Mouse (Mus musculus) ovary, adult 18-20 months (tissue): ENCODE measurements at regions not wholly inside any gene's neighbourhood (a gene's known extent, or its start where the extent isn't known, plus 50 kb on each side); places are given as distances from the start of the nearest gene placed in this dataset.

Experiments
- DNase-seq: peaks from one replicate; pipeline ENCODE4 v3.0.0; 2022; ENCODE audit warnings: low spot score, mixed read lengths

- no peak for DNase-seq
Measured at GRCm38 (mm10) chr4:148384251-148385230, 60.0 kb downstream of the Ubiad1 start.

GRCm38 (mm10) chr4:148380562-148380961, 64.0 kb downstream of the Ubiad1 start:
- DNase-seq = no peak

DNA sequence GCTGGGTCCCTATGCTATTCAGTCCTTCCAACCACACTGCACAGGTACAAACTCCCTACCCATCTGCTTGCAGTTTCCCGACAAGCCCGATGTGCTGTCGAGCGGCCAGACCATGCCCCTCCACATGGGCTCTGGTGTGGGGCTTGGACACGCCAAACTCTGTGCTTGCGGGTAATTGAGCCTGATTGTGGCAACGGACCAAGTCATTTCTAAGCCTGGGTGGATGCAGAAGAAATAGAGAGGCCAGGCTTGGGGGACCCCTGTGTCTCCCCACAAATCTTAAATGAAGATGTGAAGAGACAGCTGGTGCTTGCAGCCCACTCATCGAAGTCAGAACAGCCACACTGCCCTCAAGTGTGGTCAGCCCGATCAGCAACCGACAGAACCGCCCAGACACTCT, 66.1 kb downstream of the Ubiad1 start:
- no peak for DNase-seq

GRCm38 (mm10) chr4:148377368-148377767, 67.2 kb downstream of the Ubiad1 start:
- no peak for DNase-seq

GRCm38 (mm10) chr4:148376439-148376838, 68.1 kb downstream of the Ubiad1 start:
- peak; percentile 50 for DNase-seq

- no peak for DNase-seq
Measured at GRCm38 (mm10) chr4:148371489-148371888, 73.1 kb downstream of the Ubiad1 start.

DNA sequence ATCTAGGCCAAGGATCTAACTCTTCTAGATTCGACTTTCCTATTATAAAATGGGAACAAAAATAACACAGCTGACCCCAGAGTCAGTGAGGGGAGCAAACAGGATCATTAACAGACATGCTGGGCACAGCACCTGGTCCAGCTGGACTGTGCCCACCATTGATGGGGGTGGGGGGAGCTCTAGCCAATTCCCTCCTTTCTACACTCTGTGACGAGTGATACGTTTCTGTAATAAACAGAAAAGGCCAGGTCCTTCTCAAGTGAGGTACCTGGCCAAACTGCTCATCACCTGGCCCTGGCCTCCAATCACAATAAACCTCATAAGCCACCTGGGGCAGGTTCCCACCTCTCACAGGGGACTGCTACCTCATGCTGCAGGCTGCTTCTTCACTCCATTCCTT, 76.9 kb downstream of the Ubiad1 start:
- no peak for DNase-seq

GRCm38 (mm10) chr4:148365804-148366203, 78.0 kb upstream of the Disp3 start:
- no peak for DNase-seq

GRCm38 (mm10) chr4:148363366-148364121, 75.8 kb upstream of the Disp3 start:
- DNase-seq = no peak

DNA sequence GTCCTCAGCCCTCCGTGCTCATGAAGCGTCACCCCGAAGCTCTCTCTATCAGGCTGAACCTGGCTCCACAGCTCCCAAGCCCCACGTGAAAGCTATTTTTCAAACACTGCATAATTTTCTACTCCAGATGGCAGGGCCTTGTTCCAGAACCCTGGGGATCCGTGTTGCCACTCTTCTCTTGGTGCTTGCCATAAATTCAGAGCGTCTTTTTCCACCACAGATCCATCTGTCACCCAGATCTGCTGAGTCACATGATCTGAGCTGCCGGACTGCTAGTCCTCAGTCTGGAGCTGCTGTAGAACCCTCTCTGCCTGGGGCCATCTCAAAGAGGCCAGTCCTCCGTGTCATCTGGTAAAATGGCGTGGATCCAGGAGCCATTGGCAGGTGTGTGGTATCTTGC, 73.2 kb upstream of the Disp3 start:
- DNase-seq = no peak

- DNase-seq = no peak
Measured at GRCm38 (mm10) chr4:148358336-148358735, 70.6 kb upstream of the Disp3 start.

GRCm38 (mm10) chr4:148357221-148357621, 69.5 kb upstream of the Disp3 start:
- DNase-seq = no peak

GRCm38 (mm10) chr4:148356654-148357053, 68.9 kb upstream of the Disp3 start:
- no peak for DNase-seq

GRCm38 (mm10) chr4:148353969-148354368, 66.2 kb upstream of the Disp3 start:
- no peak for DNase-seq

DNA sequence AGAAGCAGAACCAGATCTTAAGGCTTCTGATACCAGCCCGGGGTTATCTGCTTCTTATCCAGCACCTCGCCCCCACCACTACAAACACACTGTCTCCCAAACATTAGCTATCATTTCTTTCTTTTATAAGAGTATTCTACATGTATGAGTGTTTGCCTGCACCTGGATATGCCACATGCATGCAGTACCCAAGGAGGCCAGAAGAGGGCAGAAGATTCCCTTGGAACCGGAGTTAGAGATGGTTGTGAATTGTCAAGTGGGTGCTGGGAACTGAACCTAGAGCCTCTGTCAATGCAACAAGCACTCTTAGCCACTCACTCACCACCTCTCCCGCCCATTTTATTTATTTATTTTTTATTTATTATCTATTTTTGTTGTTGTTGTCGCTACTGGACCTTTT, 64.9 kb upstream of the Disp3 start:
- DNase-seq = no peak

- no peak for DNase-seq
Measured at GRCm38 (mm10) chr4:148341531-148342157, 53.9 kb upstream of the Disp3 start.

DNA sequence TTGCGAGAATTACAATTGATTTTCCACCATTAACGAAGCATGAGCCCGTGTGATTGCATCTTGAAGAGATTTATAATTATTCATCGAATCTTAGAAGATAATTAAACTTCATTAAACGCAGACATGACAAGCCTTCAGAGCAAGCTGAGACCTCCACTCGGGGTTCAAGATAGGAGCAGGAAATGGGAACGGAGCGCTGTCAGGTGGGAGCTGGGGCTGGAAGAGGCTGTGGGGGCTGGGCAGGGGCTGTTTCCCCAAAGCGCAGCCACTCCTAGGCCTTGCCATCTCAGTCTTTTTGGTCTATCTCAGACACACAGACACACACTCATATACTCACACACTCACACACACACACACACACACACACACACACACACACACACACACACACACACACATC, 52.6 kb upstream of the Disp3 start:
- no peak for DNase-seq

- no peak for DNase-seq
Measured at GRCm38 (mm10) chr4:148337890-148338880, 50.4 kb upstream of the Disp3 start.
